ENCODE assay signal across 11 mouse cellular contexts in the genomic region with DNA sequence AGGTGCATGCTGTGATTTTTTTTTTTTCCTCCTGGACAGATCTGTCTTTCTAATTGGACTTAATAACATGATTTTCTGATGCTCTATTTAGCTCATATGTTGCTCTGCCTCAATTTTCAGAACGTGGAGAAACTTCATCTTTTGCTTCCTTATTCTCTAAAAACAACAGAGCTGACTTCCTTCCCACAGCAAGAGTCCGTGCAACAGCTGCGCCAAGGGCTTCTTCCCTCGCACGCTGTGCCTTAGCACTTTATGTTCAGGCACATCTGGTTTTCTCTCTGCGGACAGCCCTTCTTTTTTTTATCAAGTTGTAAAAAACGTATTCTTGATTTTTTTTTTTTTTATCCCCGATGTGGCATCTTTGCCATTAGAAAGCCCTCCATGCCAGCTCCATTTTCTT.
DNase-seq lines count a peak whose midpoint lies in the region; ATAC-seq and TF ChIP-seq lines count a peak whose summit lies in the region.
"Had no signal": no experiment of that assay in that cellular context is flagged by ENCODE, and none has a peak within 500 bp of the region (broad histone marks: within the 10 kb centered on the region; RNA-seq: fewer than 3 reads in every experiment).

No protein-coding gene starts in this region.

- ATAC-seq in lung, embryonic 14.5 days (ENCODE audit: insufficient read depth): no peak
- ATAC-seq in midbrain, embryonic 16.5 days: no peak
- no peak for ATAC-seq in erythroid progenitor cell, adult 5-6 weeks (replicated peaks; ENCODE audit: low FRiP score, poor library complexity, severe bottlenecking)

- H3K9me3 ChIP-seq in lung, embryonic 14.5 days (ENCODE audit: low read depth, low read length): no peaks in the 10 kb centered on the region
- no peaks in the 10 kb centered on the region for H3K9me3 ChIP-seq in midbrain, embryonic 16.5 days (replicated peaks; ENCODE audit: control insufficient read depth, low read length, poor library complexity, severe bottlenecking)
- H3K9me3 ChIP-seq: forebrain, embryonic 12.5 days had no signal

- H3K36me3 ChIP-seq in heart, adult 2 months (ENCODE audit: control insufficient read depth, insufficient read depth, low read length): peaks cover 7% of the 10 kb centered on the region; the same call in 1 of the 2 replicates
- no peaks in the 10 kb centered on the region for H3K36me3 ChIP-seq in lung, embryonic 14.5 days (ENCODE audit: insufficient read depth)
- no peaks in the 10 kb centered on the region for H3K36me3 ChIP-seq in midbrain, embryonic 16.5 days (ENCODE audit: control insufficient read depth, insufficient read depth, low read length)
- H3K36me3 ChIP-seq: forebrain, embryonic 12.5 days had no signal

- H3K4me2 ChIP-seq in lung, embryonic 14.5 days: no peak overlapping the region
- H3K4me2 ChIP-seq in midbrain, embryonic 16.5 days (ENCODE audit: low read length): no peak overlapping the region
- H3K4me2 ChIP-seq: forebrain, embryonic 12.5 days had no signal

- no peak for TF ChIP-seq EP300 in heart, adult 2 months (IDR thresholded peaks at IDR 0.05; ENCODE audit: insufficient read depth, low read depth, low read length)

- intact Hi-C loops in heart, adult 2 months (cut with DNase I): loop anchor here (5.0 kb wide), 1 partner anchor 43 kb away; no protein-coding TSS in a partner anchor

- H3K4me1 ChIP-seq in heart, adult 2 months (ENCODE audit: control insufficient read depth, insufficient read depth, low read length): peaks cover 14% of the 10 kb centered on the region
- H3K4me1 ChIP-seq in lung, embryonic 14.5 days (ENCODE audit: insufficient read depth): peaks cover 29% of the 10 kb centered on the region
- peaks cover 12% of the 10 kb centered on the region for H3K4me1 ChIP-seq in midbrain, embryonic 16.5 days (ENCODE audit: control insufficient read depth, insufficient read depth, low read length)

- no peaks in the 10 kb centered on the region for H3K27me3 ChIP-seq in heart, adult 2 months (ENCODE audit: control insufficient read depth, insufficient read depth, low read length)
- H3K27me3 ChIP-seq in lung, embryonic 14.5 days (ENCODE audit: insufficient read depth, low read length): no peaks in the 10 kb centered on the region
- peaks cover 3% of the 10 kb centered on the region; the same call in 1 of the 2 replicates for H3K27me3 ChIP-seq in midbrain, embryonic 16.5 days (ENCODE audit: control insufficient read depth, insufficient read depth, low read depth, low read length)

- 44% methylated on average over 8 of the region's 8 CpGs for WGBS in heart, adult 2 months
- 62% methylated on average over 8 of the region's 8 CpGs for WGBS in lung, embryonic 14.5 days
- WGBS in midbrain, embryonic 16.5 days: 80% methylated on average over 8 of the region's 8 CpGs

- no peak for TF ChIP-seq POLR2A in heart, adult 2 months (IDR thresholded peaks at IDR 0.05; ENCODE audit: insufficient read depth, low read depth, low read length)

- no peak for TF ChIP-seq CTCF in heart, adult 2 months (IDR thresholded peaks at IDR 0.05)
- no peak for TF ChIP-seq CTCF in lung, embryonic 14.5 days (IDR thresholded peaks at IDR 0.05; ENCODE audit: low read depth)

- no peak overlapping the region for H3K4me3 ChIP-seq in heart, adult 2 months
- H3K4me3 ChIP-seq in lung, embryonic 14.5 days (ENCODE audit: low read depth, low read length): no peak overlapping the region
- no peak overlapping the region for H3K4me3 ChIP-seq in midbrain, embryonic 16.5 days (ENCODE audit: low read depth, low read length)
- H3K4me3 ChIP-seq: forebrain, embryonic 12.5 days had no signal

- H3K9ac ChIP-seq in heart, adult 2 months (ENCODE audit: low read depth, low read length): peak overlapping the region; percentile 20
- H3K9ac ChIP-seq in lung, embryonic 14.5 days: no peak overlapping the region
- H3K9ac ChIP-seq in midbrain, embryonic 16.5 days (ENCODE audit: low read depth, low read length): no peak overlapping the region; the same call in 1 of the 2 replicates
- H3K9ac ChIP-seq: forebrain, embryonic 12.5 days had no signal

- H3K79me2 ChIP-seq in heart, adult 2 months (replicated peaks; ENCODE audit: control insufficient read depth, insufficient read depth, low read length): no peaks in the 10 kb centered on the region

- DNase-seq in heart, adult 2 months: peak in 1 of 2 experiments; percentile 25
- no peak for DNase-seq in heart, postnatal 4 days
- DNase-seq in lung, embryonic 14.5 days: peak; percentile 30
- DNase-seq in lung, postnatal 36 days: no peak
- peak; percentile 65 for DNase-seq in brain, adult 2 months (ENCODE audit: low read depth, low spot score)
- no peak for DNase-seq in kidney, postnatal 36 days
- DNase-seq: kidney, adult 18-20 months; thymus, postnatal 25 days had no signal

- H3K27ac ChIP-seq in heart, adult 2 months: peak overlapping the region; percentile 82
- peak overlapping the region; percentile 78 for H3K27ac ChIP-seq in lung, embryonic 14.5 days (ENCODE audit: low read depth)
- H3K27ac ChIP-seq in midbrain, embryonic 16.5 days (ENCODE audit: low read length): peak overlapping the region; percentile 74
- H3K27ac ChIP-seq: forebrain, embryonic 12.5 days had no signal

Comparison
In these comparisons a context has a peak if more than half of its experiments do, and no peak if none do; other contexts are left out.
1. DNase-seq: peak in lung, embryonic 14.5 days (single experiment) and brain, adult 2 months (single experiment); none in heart, postnatal 4 days (single experiment), lung, postnatal 36 days (single experiment) and kidney, postnatal 36 days (0 of 2).
2. Peak in every context shown above with its lines, with median percentiles within 50 percentile points of each other: H3K27ac ChIP-seq.